Mouse (Mus musculus) activated CD4-positive, CD25-positive, alpha-beta regulatory T cell, adult 4 months (primary cell): ENCODE results near the gene Gm20388. TPM values are rescaled to one million over a fixed set of nuclear protein-coding genes. Genes with fewer than 3 reads are reported as not detected.
"Not testable (repeated sequence)": the region's sequence is repeated elsewhere in the genome, so short reads cannot be mapped to it uniquely, and the experiment has no call there.

Experiments
- ATAC-seq: one replicate; pipeline ENCODE4 v1.8.0; 2017
- polyA plus RNA-seq, 2 experiments: library from polyadenylated mRNA; unstranded; fragments of 100-300 nt; shearing (Covaris generic); gene quantifications; one replicate each; pipeline ENCODE4 v1.2.1; 2017

Gm20388 gene
- polyA plus RNA-seq, 2 experiments from 2014 or later: 9.9 to 12.3 TPM

- no peak for ATAC-seq
Measured at GRCm38 (mm10) chr8:123624702-123625101, 3714.1 kb downstream of the Gm20388 start.

DNA sequence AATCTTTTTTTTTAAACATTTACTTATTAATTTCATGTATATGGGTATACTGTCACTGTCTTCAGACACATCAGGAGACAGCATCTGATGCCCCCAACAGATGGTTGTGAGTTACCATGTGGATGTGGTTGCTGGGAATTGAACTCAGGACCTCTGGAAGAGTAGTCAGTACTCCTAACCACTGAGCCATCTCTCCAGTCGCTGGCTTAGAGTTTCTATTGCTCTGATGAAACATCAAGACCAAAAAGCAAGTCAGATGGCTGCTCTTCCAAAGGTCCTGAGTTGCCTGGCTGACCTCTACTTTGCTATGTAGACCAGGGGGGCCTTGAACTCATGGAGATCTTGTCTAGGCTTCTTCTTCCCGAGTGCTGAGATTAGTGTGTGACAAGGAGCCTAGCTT, 3715.1 kb downstream of the Gm20388 start:
- no peak for ATAC-seq

DNA sequence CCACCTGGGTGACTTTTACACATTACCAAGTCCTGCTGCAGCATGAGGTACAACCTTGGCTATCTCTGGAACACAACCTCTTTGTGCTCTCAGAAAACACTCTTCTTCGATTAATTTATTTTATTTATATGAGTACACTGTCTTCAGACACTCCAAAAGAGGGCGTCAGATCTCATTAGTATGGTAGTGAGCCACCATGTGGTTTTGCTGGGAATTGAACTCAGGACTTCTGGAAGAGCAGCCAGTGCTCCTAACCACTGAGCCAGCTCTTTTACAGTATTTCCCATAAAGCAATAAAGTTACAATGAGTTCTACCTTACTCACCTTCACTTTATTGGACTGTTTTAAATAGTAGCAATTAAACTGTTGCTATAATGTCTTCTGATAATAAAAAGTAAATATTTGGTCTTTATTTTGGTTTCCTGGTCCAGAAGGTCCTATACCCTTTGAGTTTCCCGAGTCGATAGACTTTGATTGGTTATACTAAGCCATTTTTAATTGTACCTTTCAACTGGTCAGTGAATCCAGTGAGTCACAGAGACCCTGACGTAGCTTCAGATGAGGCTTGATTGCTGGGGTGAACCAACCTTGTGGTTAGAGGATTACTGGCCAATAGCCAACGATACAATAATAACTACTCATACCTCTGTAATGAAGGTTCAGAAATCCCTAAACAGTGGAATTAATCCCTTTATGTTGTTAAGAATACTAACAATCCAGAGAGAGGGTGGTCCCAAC, 3716.9 kb downstream of the Gm20388 start:
- ATAC-seq: no peak

GRCm38 (mm10) chr8:123628253-123628967, 3717.8 kb downstream of the Gm20388 start:
- no peak for ATAC-seq

DNA sequence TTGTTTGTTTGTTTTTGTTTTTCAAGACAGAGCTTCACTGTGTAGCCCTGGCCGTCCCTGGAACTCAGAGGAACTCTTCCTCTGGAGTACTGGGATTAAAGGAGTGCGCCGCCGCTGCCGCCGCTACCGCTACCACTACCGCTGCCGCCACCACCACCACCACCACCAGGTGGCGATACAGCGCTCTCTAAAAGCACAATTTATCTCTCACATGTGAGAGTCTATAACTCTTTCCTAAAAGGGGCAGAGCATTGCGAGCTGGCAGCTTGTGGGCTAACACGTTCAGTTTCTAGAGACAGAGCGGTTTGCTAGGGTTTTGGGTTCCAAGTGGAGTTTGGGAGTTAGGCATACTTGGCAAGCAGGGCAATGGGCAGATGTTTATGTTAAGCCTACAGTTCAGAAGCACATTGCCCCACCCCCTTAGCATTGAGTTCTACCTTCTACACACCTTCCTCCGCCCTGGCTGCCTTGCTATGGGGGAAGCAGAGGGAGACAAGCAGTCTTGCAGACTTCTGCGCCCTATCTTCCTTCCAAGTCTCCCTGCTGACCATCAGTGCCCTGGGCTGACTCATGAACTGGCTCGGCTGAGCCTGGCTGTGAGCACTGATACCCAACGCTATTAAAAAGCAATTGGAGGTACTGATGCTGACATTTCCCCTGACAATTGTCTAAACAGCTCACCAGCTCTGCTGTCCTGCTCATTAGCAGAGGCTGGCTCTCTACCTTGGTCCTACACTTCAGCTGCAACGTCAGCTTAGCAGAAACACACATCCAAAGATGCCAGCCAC, 3718.5 kb downstream of the Gm20388 start:
- ATAC-seq: no peak

DNA sequence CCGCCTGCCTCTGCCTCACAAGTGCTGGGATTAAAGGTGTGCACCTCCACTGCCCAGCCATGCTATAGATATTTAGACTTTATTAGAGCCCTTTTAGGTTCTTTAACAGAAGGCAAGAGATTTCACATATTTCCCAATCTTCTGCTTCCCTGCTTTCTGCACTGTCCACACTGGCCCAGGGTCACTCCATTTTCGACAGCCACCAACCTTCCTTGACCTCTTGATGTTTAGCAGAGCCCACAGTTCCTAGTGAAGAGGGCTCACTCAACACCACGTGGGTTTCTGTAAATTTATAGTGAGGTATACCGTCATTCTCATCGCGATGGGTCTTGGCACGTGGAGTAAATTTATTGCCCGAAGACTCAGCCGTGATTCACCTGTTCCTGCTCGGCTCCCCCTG, 3719.4 kb downstream of the Gm20388 start:
- ATAC-seq: no peak

- no peak for ATAC-seq
Measured at GRCm38 (mm10) chr8:123630841-123631251, 3720.2 kb downstream of the Gm20388 start.

GRCm38 (mm10) chr8:123631746-123632145, 3721.1 kb downstream of the Gm20388 start:
- not testable (repeated sequence) for ATAC-seq

DNA sequence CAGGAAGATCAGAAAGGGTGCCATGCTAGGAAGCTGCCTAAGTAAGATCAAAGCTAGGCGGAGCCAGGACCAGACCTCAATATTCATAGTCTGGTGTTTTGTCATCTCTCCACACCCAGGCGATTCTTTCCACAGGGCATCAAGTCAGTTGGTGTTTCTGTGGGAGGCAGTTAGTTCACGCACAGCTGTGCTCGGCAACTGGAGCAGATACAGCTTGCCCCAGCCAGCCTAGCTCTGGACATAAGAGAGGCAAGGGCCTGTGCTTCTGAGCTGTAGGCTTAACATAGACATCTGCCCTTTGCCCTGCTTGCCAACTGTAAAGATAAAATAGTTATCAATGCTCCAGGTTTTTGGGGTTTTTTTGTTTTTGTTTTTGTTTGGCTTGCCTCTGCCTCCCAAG, 3721.6 kb downstream of the Gm20388 start:
- no peak for ATAC-seq

DNA sequence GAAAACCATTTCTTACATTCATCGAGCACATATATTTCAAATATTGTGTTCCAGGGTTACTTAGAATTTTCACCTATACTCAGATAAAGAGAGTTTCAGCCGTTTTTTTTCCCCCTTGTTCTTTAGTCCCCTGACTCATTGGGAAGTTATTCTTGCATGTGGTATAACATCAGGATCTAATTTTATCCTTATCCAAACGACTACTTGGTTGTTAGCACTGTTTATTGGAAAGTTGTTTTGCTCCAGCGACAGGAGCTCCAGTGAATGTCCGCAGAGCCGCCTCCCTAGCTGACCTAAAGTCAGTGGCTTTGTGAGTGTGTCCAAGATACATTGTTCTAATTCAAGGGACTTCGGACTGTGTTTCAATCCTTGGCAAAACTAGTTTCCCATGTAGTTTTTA, 3723.2 kb downstream of the Gm20388 start:
- no peak for ATAC-seq

DNA sequence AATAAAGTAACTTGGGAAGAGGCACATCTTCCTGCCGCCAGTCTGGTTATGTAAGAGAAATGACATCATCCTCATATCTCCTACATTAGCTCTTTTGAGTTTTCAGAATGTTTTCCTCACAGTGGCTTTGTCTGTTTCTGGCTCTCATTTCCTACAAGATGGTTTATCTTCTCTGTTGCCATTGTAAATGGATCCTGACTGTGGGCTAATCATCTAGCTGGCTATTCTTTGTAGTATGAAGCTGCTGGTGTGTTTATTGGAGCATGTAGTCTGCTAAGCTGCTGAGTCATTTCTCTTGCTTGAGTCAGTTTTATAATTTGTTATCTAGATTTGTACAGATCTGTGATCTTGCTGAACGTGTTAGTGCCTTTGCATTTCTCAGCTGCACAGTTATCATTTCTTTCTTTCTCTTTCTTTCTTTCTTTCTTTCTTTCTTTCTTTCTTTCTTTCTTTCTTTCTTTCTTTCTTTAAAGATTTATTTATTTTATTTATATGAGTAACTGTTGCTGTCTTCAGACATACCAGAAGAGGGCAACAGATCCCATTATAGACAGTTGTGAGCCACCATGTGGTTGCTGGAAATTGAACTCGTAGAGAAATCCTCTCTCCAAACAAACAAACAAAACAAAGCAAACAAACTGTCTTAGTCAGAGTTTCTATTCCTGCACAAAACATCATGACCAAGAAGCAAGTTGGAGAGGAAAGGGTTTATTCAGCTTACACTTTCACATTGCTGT, 3723.9 kb downstream of the Gm20388 start:
- ATAC-seq: no peak

- no peak for ATAC-seq
Measured at GRCm38 (mm10) chr8:123635671-123636070, 3725.0 kb downstream of the Gm20388 start.

- ATAC-seq: no peak
Measured at GRCm38 (mm10) chr8:123643330-123644051, 3732.8 kb downstream of the Gm20388 start.

DNA sequence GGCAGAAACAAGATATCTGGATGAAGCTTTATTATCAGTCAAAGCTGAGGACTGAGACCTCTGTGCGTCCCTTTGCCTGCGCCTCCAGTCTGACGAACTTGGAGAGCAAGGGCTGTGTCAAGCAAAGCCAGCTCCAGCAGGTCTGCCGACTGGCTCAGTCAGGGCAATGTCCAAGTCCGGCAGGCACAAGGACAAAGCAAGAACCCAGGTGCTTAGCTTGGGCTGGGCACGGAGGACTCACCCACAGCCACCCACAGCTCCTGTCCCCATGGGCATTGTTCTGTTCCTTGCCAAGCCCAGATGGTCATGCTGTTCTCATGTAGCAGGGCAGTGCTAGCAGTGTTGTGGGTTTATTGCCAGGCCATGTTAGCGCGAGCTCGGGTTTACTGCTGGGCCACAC, 3734.6 kb downstream of the Gm20388 start:
- no peak for ATAC-seq

- ATAC-seq: no peak
Measured at GRCm38 (mm10) chr8:123648245-123649170, 3737.9 kb downstream of the Gm20388 start.

DNA sequence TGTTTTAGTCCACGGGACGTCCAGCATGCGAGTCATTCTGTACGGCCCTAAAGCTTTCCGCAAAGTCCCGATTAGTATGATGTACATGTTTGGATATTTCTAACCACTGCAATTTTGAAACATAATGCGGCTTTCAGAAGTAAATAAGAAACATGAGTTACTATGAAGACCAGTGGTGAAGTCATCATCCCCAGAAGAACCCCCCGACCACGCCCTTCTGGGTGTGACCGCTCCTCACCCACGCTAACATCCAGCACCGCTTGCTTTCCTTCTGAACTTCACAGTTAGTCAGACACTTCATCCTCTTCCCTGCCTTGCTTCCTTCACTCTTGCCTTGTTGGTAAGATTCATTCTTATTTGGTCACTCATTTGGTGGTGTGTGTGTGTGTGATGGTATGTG, 3738.8 kb downstream of the Gm20388 start:
- no peak for ATAC-seq

GRCm38 (mm10) chr8:123651390-123652098, 3740.9 kb downstream of the Gm20388 start:
- ATAC-seq: no peak

DNA sequence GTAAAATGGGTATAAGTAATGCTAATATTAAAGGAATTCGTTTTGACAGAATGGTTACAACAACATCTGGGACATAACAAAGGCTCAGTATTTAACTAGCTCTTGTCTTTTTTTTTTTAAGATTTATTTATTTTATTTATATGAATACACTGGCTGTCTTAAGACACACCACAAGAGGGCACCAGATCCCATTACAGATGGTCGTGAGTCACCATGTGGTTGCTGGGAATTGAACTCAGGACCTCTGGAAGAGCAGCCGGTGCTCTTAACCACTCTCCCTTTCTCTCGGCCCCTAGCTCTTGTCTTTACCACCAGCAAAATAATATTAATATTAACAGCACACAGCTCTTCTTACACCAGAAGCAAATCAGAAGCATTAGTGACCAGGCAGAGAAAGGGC, 3742.0 kb downstream of the Gm20388 start:
- ATAC-seq: no peak

- no peak for ATAC-seq
Measured at GRCm38 (mm10) chr8:123653308-123653993, 3742.8 kb downstream of the Gm20388 start, which contains the start of gene Rhou. TSS of gene Rhou (plus strand) at chr8:123653929.
